In genomic region chr16:23307142-23307968, GRCm38 (mm10) we compare ENCODE assay signal across 9 mouse cellular contexts.
DNase-seq lines count a peak whose midpoint lies in the region; ATAC-seq and TF ChIP-seq lines count a peak whose summit lies in the region.
"Had no signal": no experiment of that assay in that cellular context is flagged by ENCODE, and none has a peak within 500 bp of the region (broad histone marks: within the 10 kb centered on the region; RNA-seq: fewer than 3 reads in every experiment).

No protein-coding gene starts in this region.

- no peaks in the 10 kb centered on the region for H3K36me3 ChIP-seq in forebrain, embryonic 13.5 days (ENCODE audit: poor library complexity, severe bottlenecking)
- no peaks in the 10 kb centered on the region for H3K36me3 ChIP-seq in forebrain, embryonic 16.5 days (ENCODE audit: control insufficient read depth, insufficient read depth)
- H3K36me3 ChIP-seq in midbrain, embryonic 12.5 days, result no peaks in the 10 kb centered on the region
- no peaks in the 10 kb centered on the region for H3K36me3 ChIP-seq in midbrain, embryonic 10.5 days
- no peaks in the 10 kb centered on the region for H3K36me3 ChIP-seq in stomach, embryonic 14.5 days (ENCODE audit: control insufficient read depth, insufficient read depth, low read length)

- H3K9me3 ChIP-seq in forebrain, embryonic 13.5 days (replicated peaks), result no peaks in the 10 kb centered on the region
- H3K9me3 ChIP-seq in forebrain, embryonic 16.5 days (ENCODE audit: control insufficient read depth, low read length), result no peaks in the 10 kb centered on the region
- H3K9me3 ChIP-seq in midbrain, embryonic 12.5 days, result no peaks in the 10 kb centered on the region
- H3K9me3 ChIP-seq in midbrain, embryonic 10.5 days (replicated peaks), result no peaks in the 10 kb centered on the region
- no peaks in the 10 kb centered on the region for H3K9me3 ChIP-seq in stomach, embryonic 14.5 days (ENCODE audit: control insufficient read depth, low read depth, low read length)

- no peak for DNase-seq in midbrain, embryonic 10.5 days (ENCODE audit: low spot score)
- DNase-seq in induced T-regulatory cell, adult 2 months (ENCODE audit: low read depth), result peak; percentile 51
- no peak for DNase-seq in gastrocnemius, adult 8-10 months (ENCODE audit: low spot score in 2 of 2)
- DNase-seq in cerebellum, adult 2 months, result no peak

- H3K9ac ChIP-seq in forebrain, embryonic 13.5 days, result no peak overlapping the region
- H3K9ac ChIP-seq in forebrain, embryonic 16.5 days (replicated peaks; ENCODE audit: low read depth, low read length), result no peak overlapping the region
- H3K9ac ChIP-seq in midbrain, embryonic 12.5 days (replicated peaks), result no peak overlapping the region
- H3K9ac ChIP-seq in stomach, embryonic 14.5 days (replicated peaks; ENCODE audit: low read depth, low read length), result no peak overlapping the region
- H3K9ac ChIP-seq: liver, embryonic 14.5 days had no signal

- ATAC-seq in forebrain, embryonic 13.5 days, result peak; percentile 33; the same call in 1 of the 2 replicates
- no peak for ATAC-seq in forebrain, embryonic 16.5 days
- ATAC-seq in midbrain, embryonic 12.5 days (ENCODE audit: low FRiP score, low read depth), result peak; percentile 47
- peak; percentile 16; the same call in 1 of the 2 replicates for ATAC-seq in stomach, embryonic 14.5 days (ENCODE audit: insufficient number of reproducible peaks, insufficient read depth, low FRiP score, low read depth)

- H3K4me2 ChIP-seq in forebrain, embryonic 13.5 days, result no peak overlapping the region
- no peak overlapping the region for H3K4me2 ChIP-seq in forebrain, embryonic 16.5 days (ENCODE audit: low read length)
- no peak overlapping the region for H3K4me2 ChIP-seq in midbrain, embryonic 12.5 days (replicated peaks)
- no peak overlapping the region for H3K4me2 ChIP-seq in stomach, embryonic 14.5 days (replicated peaks; ENCODE audit: low read depth, low read length)

- TF ChIP-seq CTCF in cerebellum, adult 2 months (IDR thresholded peaks at IDR 0.05; ENCODE audit: borderline replicate concordance, insufficient read depth, low read depth, low read length), result no peak

- no peak overlapping the region for H3K27ac ChIP-seq in forebrain, embryonic 13.5 days
- H3K27ac ChIP-seq in forebrain, embryonic 16.5 days (ENCODE audit: low read length), result no peak overlapping the region
- H3K27ac ChIP-seq in midbrain, embryonic 12.5 days (replicated peaks), result no peak overlapping the region
- H3K27ac ChIP-seq in midbrain, embryonic 10.5 days (replicated peaks), result no peak overlapping the region
- H3K27ac ChIP-seq in stomach, embryonic 14.5 days (ENCODE audit: low read length), result no peak overlapping the region
- no peak overlapping the region for H3K27ac ChIP-seq in cerebellum, adult 2 months (ENCODE audit: insufficient read depth, low read length)
- H3K27ac ChIP-seq: liver, embryonic 14.5 days had no signal

- TF ChIP-seq POLR2A in cerebellum, adult 2 months (IDR thresholded peaks at IDR 0.05; ENCODE audit: borderline replicate concordance, insufficient read depth, low read length), result no peak

- H3K4me3 ChIP-seq in forebrain, embryonic 13.5 days, result no peak overlapping the region
- H3K4me3 ChIP-seq in forebrain, embryonic 16.5 days (replicated peaks; ENCODE audit: low read length), result no peak overlapping the region
- no peak overlapping the region for H3K4me3 ChIP-seq in midbrain, embryonic 12.5 days
- H3K4me3 ChIP-seq in midbrain, embryonic 10.5 days, result no peak overlapping the region
- no peak overlapping the region for H3K4me3 ChIP-seq in stomach, embryonic 14.5 days (ENCODE audit: low read depth, low read length)
- no peak overlapping the region for H3K4me3 ChIP-seq in cerebellum, adult 2 months (replicated peaks; ENCODE audit: insufficient read depth, low read depth, low read length)

- H3K27me3 ChIP-seq in forebrain, embryonic 13.5 days, result no peaks in the 10 kb centered on the region
- no peaks in the 10 kb centered on the region for H3K27me3 ChIP-seq in forebrain, embryonic 16.5 days (replicated peaks; ENCODE audit: control insufficient read depth, insufficient read depth, low read length)
- H3K27me3 ChIP-seq in midbrain, embryonic 12.5 days, result no peaks in the 10 kb centered on the region
- no peaks in the 10 kb centered on the region for H3K27me3 ChIP-seq in midbrain, embryonic 10.5 days (ENCODE audit: low read depth, poor library complexity, severe bottlenecking)
- H3K27me3 ChIP-seq in stomach, embryonic 14.5 days (ENCODE audit: control insufficient read depth, insufficient read depth, low read length), result no peaks in the 10 kb centered on the region
- H3K27me3 ChIP-seq in cerebellum, adult 2 months (ENCODE audit: control insufficient read depth, insufficient read depth, low read length), result no peaks in the 10 kb centered on the region

- WGBS in forebrain, embryonic 13.5 days, result 60% methylated on average over 12 of the region's 12 CpGs
- WGBS in forebrain, embryonic 16.5 days, result 58% methylated on average over 12 of the region's 12 CpGs
- 60% methylated on average over 12 of the region's 12 CpGs for WGBS in midbrain, embryonic 12.5 days
- 65% methylated on average over 12 of the region's 12 CpGs for WGBS in midbrain, embryonic 10.5 days
- WGBS in stomach, embryonic 14.5 days, result 57% methylated on average over 12 of the region's 12 CpGs
- WGBS in cerebellum, adult 2 months, result 59% methylated on average over 12 of the region's 12 CpGs

- H3K4me1 ChIP-seq in forebrain, embryonic 13.5 days, result peaks cover 7% of the 10 kb centered on the region
- peaks cover 2% of the 10 kb centered on the region; the same call in 1 of the 2 replicates for H3K4me1 ChIP-seq in forebrain, embryonic 16.5 days (replicated peaks; ENCODE audit: control insufficient read depth, insufficient read depth, low read length)
- peaks cover 12% of the 10 kb centered on the region; the same call in 1 of the 2 replicates for H3K4me1 ChIP-seq in midbrain, embryonic 12.5 days
- peaks cover 33% of the 10 kb centered on the region for H3K4me1 ChIP-seq in midbrain, embryonic 10.5 days
- H3K4me1 ChIP-seq in stomach, embryonic 14.5 days (ENCODE audit: control insufficient read depth, insufficient read depth, low read length), result peaks cover 8% of the 10 kb centered on the region; the same call in 1 of the 2 replicates
- no peaks in the 10 kb centered on the region for H3K4me1 ChIP-seq in cerebellum, adult 2 months (ENCODE audit: control insufficient read depth, insufficient read depth, low read length)
